Mouse (Mus musculus) cortical plate, adult 2 months (tissue): ENCODE results near the gene Fam71e2. TPM values are rescaled to one million over a fixed set of nuclear protein-coding genes. Genes with fewer than 3 reads are reported as not detected.
"Not testable (repeated sequence)": the region's sequence is repeated elsewhere in the genome, so short reads cannot be mapped to it uniquely, and the experiment has no call there.

Source experiments
- H3K27ac ChIP-seq: fragments of 200-500 bp; 2 replicates; pipeline ENCODE4 v1.5.1; 2012; ENCODE audit warnings: low read length, control low read depth, inconsistent platforms; ENCODE audit not compliant: insufficient read depth
- H3K4me1 ChIP-seq: fragments of 200-500 bp; 2 replicates; pipeline ENCODE4 v1.6.1; 2011; ENCODE audit warnings: low read length; ENCODE audit not compliant: control insufficient read depth, insufficient read depth
- H3K4me3 ChIP-seq: fragments of 200-500 bp; 2 replicates; pipeline ENCODE4 v1.5.1; 2011; ENCODE audit warnings: mild to moderate bottlenecking, low read length, control low read depth; ENCODE audit not compliant: insufficient read depth
- CTCF ChIP-seq: fragments of 200-500 bp; IDR thresholded peaks from 2 replicates; pipeline ENCODE4 v1.5.1; 2011; ENCODE audit warnings: mild to moderate bottlenecking, control low read depth, low read length; ENCODE audit not compliant: insufficient read depth; ENCODE audit errors: extremely low read depth
- POLR2A ChIP-seq: fragments of 200-500 bp; IDR thresholded peaks from 2 replicates; pipeline ENCODE4 v1.6.1; 2011; ENCODE audit warnings: mild to moderate bottlenecking, low read length, control low read depth; ENCODE audit not compliant: insufficient read depth; ENCODE audit errors: extremely low read depth
- polyA plus RNA-seq: library from polyadenylated mRNA; depleted of rRNA; stranded (reverse); fragments of >200 nt; gene quantifications from 2 replicates; pipeline ENCODE4 v1.2.3, GENCODE M21; 2012; rRNA removed

Fam71e2 gene
- polyA plus RNA-seq = not detected in 2 replicates

- TF ChIP-seq POLR2A (no peak), CTCF (no peak)
Observed at GRCm38 (mm10) chr7:4771202-4771601, at the start of gene Fam71e2. TSS of gene Fam71e2 (minus strand) at chr7:4771302.

GRCm38 (mm10) chr7:4816559-4816958, 45.5 kb upstream of the Fam71e2 start:
- H3K4me3 ChIP-seq = no peak overlapping the region
- peaks cover 4% of the 10 kb centered on the region; the same call in 1 of the 2 replicates for H3K4me1 ChIP-seq
- H3K27ac ChIP-seq = no peak overlapping the region
- TF ChIP-seq CTCF = no peak

More at GRCm38 (mm10) chr7:4771202-4771601, at the start of gene Fam71e2:
- Histone ChIP-seq H3K27ac (no peak within 1 kb of the TSS), H3K4me1 (no peaks in the 10 kb centered on the region; the same call in 1 of the 2 replicates), H3K4me3 (no peak within 1 kb of the TSS)

- TF ChIP-seq POLR2A (no peak), CTCF (no peak)
- H3K4me3 ChIP-seq = peak overlapping the region; percentile 56
- H3K27ac ChIP-seq = peak overlapping the region; percentile 66
- peaks cover 4% of the 10 kb centered on the region; the same call in 1 of the 2 replicates for H3K4me1 ChIP-seq
Observed at GRCm38 (mm10) chr7:4813105-4813791, 42.1 kb upstream of the Fam71e2 start.

GRCm38 (mm10) chr7:4812303-4813104, 41.4 kb upstream of the Fam71e2 start, which contains the start of gene Ube2s:
TSS of gene Ube2s (minus strand) at chr7:4812590.
- H3K4me1 ChIP-seq = peaks cover 4% of the 10 kb centered on the region; the same call in 1 of the 2 replicates
- peak within 1 kb of the TSS; percentile 56 for H3K4me3 ChIP-seq
- peak within 1 kb of the TSS; percentile 79 for H3K27ac ChIP-seq
- peak; percentile 96 for TF ChIP-seq POLR2A
- no peak for TF ChIP-seq CTCF

GRCm38 (mm10) chr7:4811842-4812302, 40.8 kb upstream of the Fam71e2 start:
- Histone ChIP-seq H3K4me3 (peak overlapping the region; percentile 56), H3K27ac (no peak overlapping the region), H3K4me1 (peaks cover 4% of the 10 kb centered on the region; the same call in 1 of the 2 replicates)
- TF ChIP-seq CTCF (no peak), POLR2A (no peak)

- not testable (repeated sequence) for H3K27ac ChIP-seq, H3K4me1 ChIP-seq
- peak overlapping the region; percentile 56 for H3K4me3 ChIP-seq
Observed at GRCm38 (mm10) chr7:4811131-4811530, 40.0 kb upstream of the Fam71e2 start.

- no peak overlapping the region for H3K4me3 ChIP-seq
- no peak overlapping the region for H3K27ac ChIP-seq
- TF ChIP-seq POLR2A (no peak), CTCF (0 out of 2 replicates have a peak, but pooled peaks have one; percentile 12)
- no peaks in the 10 kb centered on the region for H3K4me1 ChIP-seq
Observed at GRCm38 (mm10) chr7:4806716-4807115, 35.6 kb upstream of the Fam71e2 start.

GRCm38 (mm10) chr7:4802247-4802646, 31.1 kb upstream of the Fam71e2 start:
- Histone ChIP-seq H3K4me1 (no peaks in the 10 kb centered on the region; the same call in 1 of the 2 replicates), H3K27ac (no peak overlapping the region), H3K4me3 (no peak overlapping the region)
- TF ChIP-seq POLR2A = no peak
- TF ChIP-seq CTCF = no peak

- TF ChIP-seq POLR2A (peak; percentile 32; the same call in 1 of the 2 replicates), CTCF (peak; percentile 45; the same call in 1 of the 2 replicates)
- no peak overlapping the region for H3K4me3 ChIP-seq
- no peak overlapping the region for H3K27ac ChIP-seq
- peaks cover 3% of the 10 kb centered on the region; the same call in 1 of the 2 replicates for H3K4me1 ChIP-seq
Observed at GRCm38 (mm10) chr7:4795767-4796433, 24.8 kb upstream of the Fam71e2 start.
